Mouse (Mus musculus) adrenal gland, postnatal 36 days (tissue): ENCODE data around the gene Rpp25l. TPM values are rescaled to one million over a fixed set of nuclear protein-coding genes. Genes with fewer than 3 reads are reported as not detected.
"Not testable (repeated sequence)": the region's sequence is repeated elsewhere in the genome, so short reads cannot be mapped to it uniquely, and the experiment has no call there.

Source experiments
- DNase-seq, 2 experiments: peaks; one replicate each; pipeline ENCODE4 v3.0.0; 2021; ENCODE audit warnings: mixed read lengths in 1 of 2
- total RNA-seq, 2 experiments: library from RNA; stranded (reverse); gene quantifications; 2 replicates each; pipeline ENCODE4 v1.2.3; 2021

Rpp25l gene
- total RNA-seq, 2 experiments from 2014 or later, result 39.2 to 42.6 TPM

- peak; percentile 73 to 81 for DNase-seq
Observed at GRCm38 (mm10) chr4:41737602-41738255, 24.4 kb upstream of the Rpp25l start.

DNA sequence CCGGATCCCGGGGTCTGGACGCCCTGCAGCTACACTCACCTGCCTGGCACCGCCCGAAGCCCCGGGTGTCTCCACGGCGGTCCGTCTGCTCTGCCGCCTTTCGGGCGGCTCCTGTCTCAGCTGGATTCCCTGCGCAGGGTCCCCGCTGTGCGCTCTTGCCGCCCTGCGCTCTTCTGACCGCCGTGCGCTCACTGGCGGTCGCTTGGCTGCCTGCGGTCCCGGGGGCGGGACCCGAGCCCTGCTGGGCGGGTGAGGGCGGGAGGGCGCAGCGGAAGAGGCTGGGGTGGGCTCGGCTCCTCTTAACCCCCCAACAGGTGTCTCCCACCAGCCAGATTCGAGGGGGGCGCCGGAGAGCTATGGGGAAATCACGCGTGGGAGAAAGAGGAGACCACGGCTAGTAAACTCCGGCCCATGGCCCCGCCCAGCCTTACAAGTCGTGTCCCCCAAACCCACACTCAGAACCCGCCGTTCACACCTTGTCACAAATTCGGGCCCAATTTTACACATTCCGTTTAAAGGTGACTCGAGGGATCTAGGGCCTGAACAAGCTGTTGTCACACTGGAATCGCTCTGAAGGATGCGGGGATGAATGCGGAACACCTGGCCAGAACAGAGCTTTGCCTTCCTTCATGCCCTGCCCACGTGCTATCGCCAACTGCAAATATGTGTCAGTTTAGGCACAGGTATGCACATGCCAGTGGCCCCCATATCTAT is 17.9 kb upstream of the Rpp25l start, which contains the start of gene Arid3c:
Gene Arid3c (minus strand): TSS at position 91 of the 714 bp plus-strand sequence.
- peak; percentile 21 to 25 for DNase-seq

DNA sequence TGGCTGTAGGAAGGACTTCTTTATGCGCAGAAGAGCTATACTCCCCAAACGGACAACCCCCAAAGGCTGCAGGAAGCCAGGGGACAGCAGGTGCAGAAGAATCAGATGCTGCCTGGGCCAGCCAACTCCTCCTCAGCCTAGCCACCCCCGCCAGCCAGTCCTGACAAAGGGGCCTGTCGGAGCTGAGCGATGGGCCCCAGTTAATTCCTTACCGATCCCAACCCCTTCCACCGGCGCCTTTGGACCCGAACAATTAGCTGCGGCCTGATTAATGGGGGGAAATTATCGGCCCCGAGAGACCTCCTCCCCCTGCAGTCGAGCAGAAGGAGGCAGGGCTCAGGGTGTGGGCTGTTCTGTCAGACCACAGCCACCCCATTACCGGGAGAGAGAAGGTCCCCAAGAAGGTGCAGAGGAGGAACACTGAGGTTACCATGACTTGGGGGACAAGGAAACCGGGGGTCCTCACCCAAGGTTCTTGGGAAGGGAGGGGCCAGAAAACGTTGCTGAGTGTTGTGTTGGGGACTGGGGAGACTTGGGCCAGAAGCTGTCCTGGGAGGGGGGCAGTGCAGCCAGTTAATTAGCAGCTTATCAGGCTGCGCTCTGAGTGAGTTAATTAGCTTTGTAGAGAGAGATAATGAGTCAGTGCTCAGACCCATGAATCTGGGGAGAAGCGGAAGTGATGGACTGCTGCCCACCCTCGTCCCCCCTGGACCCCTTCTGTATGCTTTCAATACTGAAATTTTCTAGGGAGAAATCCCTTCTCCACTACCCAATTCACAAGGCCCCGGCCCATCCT is 13.7 kb upstream of the Rpp25l start:
- no peak for DNase-seq

DNA sequence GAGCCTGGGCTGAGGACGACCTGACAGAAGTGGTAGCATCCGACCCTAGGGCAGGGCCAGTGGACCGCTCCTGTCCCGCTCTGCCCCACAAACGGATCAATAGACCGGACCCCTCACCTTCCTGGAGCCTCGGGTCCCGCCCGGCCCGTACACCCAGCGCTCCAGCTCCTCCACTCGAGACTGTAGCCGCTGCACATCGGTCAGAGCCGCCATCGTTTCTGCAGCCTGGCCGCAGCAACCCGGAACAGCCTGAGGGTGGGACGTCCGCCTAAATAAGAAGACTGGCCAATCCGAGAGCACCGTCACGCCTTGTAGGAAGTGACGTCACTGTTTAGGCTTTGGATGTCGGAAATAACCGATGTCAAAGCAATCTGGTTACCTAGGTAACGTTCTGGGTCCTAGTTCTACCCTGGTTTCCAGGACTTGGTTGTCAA is 9.6 kb upstream of the Rpp25l start, which contains the start of gene Dctn3:
Gene Dctn3 (minus strand): TSS at position 253 of the 434 bp plus-strand sequence.
- peak; percentile 89 to 90 for DNase-seq

- DNase-seq, result no peak
Observed at GRCm38 (mm10) chr4:41716834-41717233, 3.5 kb upstream of the Rpp25l start.

GRCm38 (mm10) chr4:41715596-41715995 is 2.3 kb upstream of the Rpp25l start:
- DNase-seq, result peak; percentile 34 to 58

DNA sequence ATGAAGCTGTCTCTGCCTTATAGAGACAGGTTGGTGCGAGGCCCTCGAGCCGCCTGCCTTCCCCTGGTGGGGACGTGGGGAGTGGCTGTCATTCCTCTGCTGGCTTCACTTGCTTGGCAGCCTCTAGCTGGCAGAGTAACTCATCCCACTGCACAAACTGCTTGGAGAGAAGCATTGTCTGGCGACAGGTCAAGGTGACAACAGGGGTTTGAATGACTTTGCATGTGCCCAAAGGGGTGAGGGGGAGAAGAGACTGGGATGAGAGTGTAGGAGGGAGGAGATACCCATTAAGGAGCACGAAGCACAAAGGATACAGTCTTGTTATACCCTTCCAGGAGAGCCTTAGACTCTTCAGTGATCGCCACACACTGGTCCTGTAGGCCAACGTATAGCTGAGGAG is 1.7 kb upstream of the Rpp25l start:
- DNase-seq, result no peak

GRCm38 (mm10) chr4:41714276-41714675 is 942 bp upstream of the Rpp25l start:
- DNase-seq, result peak; percentile 71 to 74

GRCm38 (mm10) chr4:41712421-41713196 is 725 bp downstream of the Rpp25l start:
- peak in 1 of 2 experiments; percentile 24 for DNase-seq

DNA sequence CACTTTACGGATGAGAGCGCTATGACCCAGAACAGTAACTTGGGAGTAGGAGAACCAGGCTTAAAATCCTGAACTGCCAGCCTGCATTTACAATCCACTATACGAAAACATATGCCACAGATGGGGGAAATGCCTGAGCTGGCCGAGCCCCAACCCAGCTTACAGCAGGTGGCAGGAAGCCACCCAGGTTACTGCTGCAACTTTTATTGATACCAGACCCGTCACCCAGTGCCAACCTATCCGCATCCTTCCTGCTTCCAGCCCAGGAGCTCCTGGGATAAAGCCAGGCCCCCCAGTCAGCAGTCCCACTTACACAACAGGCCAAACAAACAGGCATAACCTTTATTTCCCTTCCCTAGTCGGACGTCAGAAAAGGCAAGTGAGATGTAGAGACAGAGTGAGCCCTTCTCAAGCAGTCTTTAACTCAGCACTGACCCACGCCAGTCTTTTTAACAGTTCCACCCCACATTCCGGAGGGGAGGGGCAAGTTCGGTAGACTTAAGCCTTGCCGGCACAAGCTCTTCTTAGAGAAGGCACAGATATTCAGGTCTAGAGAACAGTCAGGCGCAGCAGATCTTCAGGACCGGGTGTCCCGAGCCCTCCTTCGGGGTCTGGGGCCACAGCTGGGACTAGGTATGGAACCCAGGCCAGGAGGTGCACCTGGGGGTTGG is 1.5 kb downstream of the Rpp25l start:
- DNase-seq, result no peak

DNA sequence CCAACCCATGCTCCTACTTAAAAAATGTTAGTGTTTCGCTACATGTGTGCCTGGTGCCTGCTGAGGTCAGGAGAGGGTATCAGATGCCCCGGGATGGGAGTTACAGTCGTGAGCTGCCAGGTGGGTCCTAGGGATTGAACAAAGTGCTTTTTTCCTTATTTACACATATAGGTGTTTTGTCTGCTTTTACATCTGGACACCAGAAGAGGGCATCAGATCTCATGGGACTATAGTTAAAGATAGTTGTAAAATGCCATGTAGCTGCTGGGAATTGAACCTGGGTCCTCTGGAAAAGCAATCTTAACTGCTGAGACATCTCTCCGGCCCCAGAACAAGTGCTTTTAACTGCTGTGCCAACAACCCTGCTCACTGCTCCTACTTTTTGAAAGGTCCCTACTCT is 3.1 kb downstream of the Rpp25l start:
- no peak for DNase-seq

GRCm38 (mm10) chr4:41708192-41708745 is 5.1 kb downstream of the Rpp25l start:
- peak in 1 of 2 experiments; percentile 51 for DNase-seq

DNA sequence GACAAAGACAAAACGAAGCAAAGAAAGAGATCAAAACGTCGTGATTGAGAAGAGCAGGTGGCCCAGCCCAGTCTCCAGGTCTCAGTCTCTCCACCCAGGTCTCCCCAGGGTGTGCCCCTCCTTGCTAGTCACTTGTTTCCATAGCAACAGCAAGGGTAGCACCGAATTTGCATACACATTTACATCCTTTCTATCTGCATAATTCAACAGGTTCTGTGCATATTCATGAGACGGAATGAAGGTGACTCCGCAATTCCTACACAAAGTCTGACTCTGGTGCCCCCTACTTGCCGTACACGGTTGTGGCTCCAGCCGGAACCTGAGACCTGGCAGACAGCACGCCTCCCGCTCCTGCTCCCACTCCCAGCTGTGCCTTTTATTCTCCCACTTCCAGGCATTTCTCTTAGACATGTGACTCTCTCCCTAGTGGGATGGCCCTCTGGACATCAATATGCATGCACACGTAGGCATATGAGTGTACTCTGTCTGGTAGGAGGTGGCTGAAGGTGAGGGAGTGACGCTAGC is 6.3 kb downstream of the Rpp25l start:
- DNase-seq, result peak; percentile 64 to 72

DNA sequence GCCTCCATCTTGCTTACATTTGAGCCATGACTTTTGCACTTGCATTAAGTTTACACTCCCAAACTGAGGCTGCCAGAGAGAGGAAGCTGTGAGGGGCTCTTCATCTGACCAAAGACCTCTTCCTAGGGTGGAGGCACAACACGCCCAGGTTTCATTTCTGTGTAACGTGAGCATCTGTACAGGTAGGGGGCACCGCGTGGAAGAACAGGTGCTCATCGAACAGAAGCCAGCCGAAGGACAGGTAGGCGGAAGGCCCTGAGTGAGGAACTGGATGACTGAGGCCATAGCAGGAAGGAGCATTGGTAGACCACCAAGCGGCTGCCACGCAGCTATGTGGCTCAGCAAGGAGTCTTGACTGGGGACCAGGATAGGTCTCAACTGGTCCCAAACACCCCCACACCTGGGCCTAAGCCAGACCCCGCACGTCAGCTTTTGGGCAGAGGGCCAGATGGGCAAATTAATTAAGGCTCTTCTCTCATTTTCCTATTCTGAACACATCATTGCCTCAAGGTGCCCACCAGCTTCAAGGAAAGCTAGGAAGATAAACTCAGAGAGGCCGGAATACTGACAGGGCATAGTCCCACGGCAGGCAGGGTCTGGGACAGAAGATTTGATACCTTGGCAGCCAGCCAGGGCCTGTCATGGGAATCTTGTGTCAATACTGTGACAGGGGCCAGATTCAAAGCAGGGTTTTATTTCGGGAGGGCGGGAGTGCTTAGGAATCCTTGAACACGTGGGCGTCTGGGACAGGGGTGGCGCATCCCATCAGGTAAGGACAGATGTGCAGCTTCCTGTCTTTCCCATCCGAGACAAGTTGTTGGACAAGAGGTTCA is 7.2 kb downstream of the Rpp25l start:
- no peak for DNase-seq

DNA sequence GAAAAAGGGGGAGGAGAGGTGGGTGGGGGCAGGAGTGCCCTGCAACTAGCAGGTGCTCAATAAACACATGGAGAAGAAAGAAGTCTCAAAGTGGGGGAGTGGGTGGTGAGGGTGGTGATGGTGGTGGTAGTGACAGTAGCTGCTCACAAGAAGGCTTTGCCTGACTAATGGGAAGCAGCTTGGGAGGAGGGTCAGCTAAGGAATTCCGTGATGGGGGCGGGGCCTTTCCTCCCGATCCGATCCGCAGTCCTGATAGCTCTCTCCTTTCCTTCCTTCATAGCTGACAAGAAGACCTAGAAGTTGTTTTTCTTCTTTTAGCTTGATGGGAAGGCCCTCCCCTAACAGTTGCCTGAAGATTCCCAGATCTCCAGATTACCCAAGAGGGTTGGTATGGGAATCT is 8.7 kb downstream of the Rpp25l start:
- no peak for DNase-seq

GRCm38 (mm10) chr4:41702226-41702625 is 11.1 kb downstream of the Rpp25l start:
- not testable (repeated sequence) for DNase-seq

- DNase-seq, result not testable (repeated sequence)
Observed at GRCm38 (mm10) chr4:41700224-41700623, 13.1 kb downstream of the Rpp25l start.

DNA sequence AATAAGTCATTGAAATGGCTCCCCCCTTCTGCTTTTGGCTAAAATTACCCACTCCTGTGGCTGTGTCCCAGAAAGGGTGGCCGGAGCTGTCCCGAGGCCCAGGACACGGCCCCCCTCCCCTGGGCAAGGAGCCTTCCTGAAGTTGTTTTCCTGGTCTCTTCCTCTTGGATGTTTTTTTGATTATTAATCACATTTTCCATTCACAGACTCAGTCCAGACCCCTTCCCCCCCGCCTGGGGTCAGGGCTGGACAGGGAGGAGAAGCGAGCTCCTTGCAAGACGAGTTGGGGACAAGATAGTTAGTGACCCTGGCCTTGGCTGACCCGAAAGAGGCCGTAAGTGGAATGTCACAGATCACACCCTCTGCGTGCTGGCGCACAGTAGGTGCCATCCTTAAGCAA is 13.6 kb downstream of the Rpp25l start, which contains the start of gene Il11ra1:
Gene Il11ra1 (plus strand): TSS at position 207 of the 400 bp plus-strand sequence.
- DNase-seq, result not testable (repeated sequence)

DNA sequence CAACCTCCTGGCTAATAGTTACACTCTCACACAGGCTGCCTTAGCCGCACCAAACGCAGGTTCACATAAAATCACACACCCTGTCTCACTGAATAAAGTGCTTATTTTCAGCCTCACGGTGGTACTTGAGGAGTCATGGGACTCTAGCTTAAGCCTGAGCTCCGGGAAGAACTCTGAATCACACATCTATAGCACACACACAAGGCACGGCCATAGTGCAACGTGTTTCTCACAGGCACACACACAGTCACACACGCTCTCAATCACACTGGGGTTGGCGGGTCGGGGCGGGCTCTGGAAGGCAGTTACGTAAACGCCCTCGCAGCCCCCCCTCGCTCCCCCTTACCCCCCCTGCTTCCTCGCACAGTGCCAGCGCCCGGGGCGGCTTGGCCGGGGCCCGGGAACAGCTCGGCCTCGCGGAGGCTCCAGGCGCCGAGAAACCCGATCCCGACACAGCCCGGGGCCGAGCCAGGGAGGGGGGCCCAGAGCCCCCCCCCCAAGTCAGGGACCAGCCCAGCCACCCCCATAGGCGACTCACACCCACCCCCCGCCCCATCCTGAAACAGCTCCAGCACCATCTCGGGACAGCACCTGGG is 14.8 kb downstream of the Rpp25l start:
- peak; percentile 48 to 68 for DNase-seq
